ENCODE assay signal across 15 mouse cellular contexts in genomic region chr13:56449239-56450030, GRCm38 (mm10). TPM values are rescaled to one million over a fixed set of nuclear protein-coding genes. Genes with fewer than 3 reads are reported as not detected.
DNase-seq lines count a peak whose midpoint lies in the region; ATAC-seq lines count a peak whose summit lies in the region.
"Had no signal": no experiment of that assay in that cellular context is flagged by ENCODE, and none has a peak within 500 bp of the region (broad histone marks: within the 10 kb centered on the region; RNA-seq: fewer than 3 reads in every experiment).

No protein-coding gene starts in this region.

- no peak for ATAC-seq in neural tube, embryonic 15.5 days (ENCODE audit: low FRiP score)

- H3K9me3 ChIP-seq in neural tube, embryonic 15.5 days (replicated peaks): no peaks in the 10 kb centered on the region
- H3K9me3 ChIP-seq: embryonic facial prominence, embryonic 15.5 days; liver, embryonic 13.5 days had no signal

- H3K4me1 ChIP-seq in neural tube, embryonic 15.5 days: peaks cover 13% of the 10 kb centered on the region
- H3K4me1 ChIP-seq: liver, embryonic 13.5 days had no signal

- peak; percentile 23 for DNase-seq in heart, postnatal 4 days
- DNase-seq in heart, adult 18-20 months: no peak
- peak; percentile 81 for DNase-seq in retina, postnatal 1 day
- DNase-seq in retina, embryonic 14.5 days (ENCODE audit: low spot score): no peak
- peak; percentile 86 to 90 for DNase-seq in cerebellum, postnatal 14 days
- DNase-seq in spleen, postnatal 4 days (ENCODE audit: low spot score in 2 of 2): no peak
- DNase-seq in ovary, adult 18-20 months (ENCODE audit: low spot score): no peak
- DNase-seq: gastrocnemius, postnatal 14 days; liver, embryonic 13.5 days; thymus, postnatal 4 days had no signal

- H3K9ac ChIP-seq in neural tube, embryonic 15.5 days (replicated peaks): no peak overlapping the region
- H3K9ac ChIP-seq: embryonic facial prominence, embryonic 15.5 days; liver, embryonic 13.5 days had no signal

- H3K36me3 ChIP-seq in neural tube, embryonic 15.5 days: no peaks in the 10 kb centered on the region
- H3K36me3 ChIP-seq: embryonic facial prominence, embryonic 15.5 days; liver, embryonic 13.5 days had no signal

- no peak overlapping the region for H3K4me3 ChIP-seq in neural tube, embryonic 15.5 days (replicated peaks)
- H3K4me3 ChIP-seq: embryonic facial prominence, embryonic 15.5 days; liver, embryonic 13.5 days had no signal

- 0 out of 2 replicates have a peak overlapping the region, but pooled peaks have one; percentile 7 for H3K27ac ChIP-seq in neural tube, embryonic 15.5 days (replicated peaks)
- H3K27ac ChIP-seq: embryonic facial prominence, embryonic 15.5 days; liver, embryonic 13.5 days had no signal

- no peak overlapping the region for H3K4me2 ChIP-seq in neural tube, embryonic 15.5 days
- H3K4me2 ChIP-seq: embryonic facial prominence, embryonic 15.5 days; liver, embryonic 13.5 days had no signal

- H3K27me3 ChIP-seq in neural tube, embryonic 15.5 days (replicated peaks): no peaks in the 10 kb centered on the region
- H3K27me3 ChIP-seq: embryonic facial prominence, embryonic 15.5 days; liver, embryonic 13.5 days had no signal

- 50% methylated on average over 10 of the region's 10 CpGs for WGBS in neural tube, embryonic 15.5 days

RNA-seq across cellular contexts. Expression of gene Slc25a48, which starts 11.3 kb away (rescaled TPM):
- under 1 TPM in 1 of 2 experiments, not detected in 1; 0.07 TPM for total RNA-seq in heart, postnatal 4 days (2021)
- under 1 TPM; 0.07 to 0.15 TPM for total RNA-seq in heart, adult 18-20 months (2021)
- polyA plus RNA-seq in neural tube, embryonic 15.5 days (2015; fragmentation: Nextera tagmentation; extraction: Ambion mirVana): 0.05 and 0.06 TPM in 2 replicates
- total RNA-seq: monocyte, adult 5-6 weeks had no signal

RNA-seq across cellular contexts. Expression of gene Gm3045, which starts 23.0 kb away (rescaled TPM):
- total RNA-seq in heart, postnatal 4 days (2021): not detected
- total RNA-seq in heart, adult 18-20 months (2021): not detected
- polyA plus RNA-seq in neural tube, embryonic 15.5 days (2015; fragmentation: Nextera tagmentation; extraction: Ambion mirVana): not detected in 2 replicates
- total RNA-seq: adrenal gland, adult 18-20 months; gastrocnemius, postnatal 14 days; monocyte, adult 5-6 weeks had no signal
- polyA plus RNA-seq: large intestine, adult 2 months; liver, embryonic 13.5 days had no signal

RNA-seq across cellular contexts. Expression of gene Il9, which starts 32.6 kb away (rescaled TPM):
- total RNA-seq in heart, postnatal 4 days (2021): not detected
- total RNA-seq in heart, adult 18-20 months (2021): not detected
- polyA plus RNA-seq in neural tube, embryonic 15.5 days (2015; fragmentation: Nextera tagmentation; extraction: Ambion mirVana): not detected in 2 replicates
- total RNA-seq: adrenal gland, adult 18-20 months; gastrocnemius, postnatal 14 days; monocyte, adult 5-6 weeks had no signal
- polyA plus RNA-seq: embryonic facial prominence, embryonic 15.5 days; large intestine, adult 2 months; liver, embryonic 13.5 days had no signal

Comparison
In these comparisons a context has a peak if more than half of its experiments do, and no peak if none do; other contexts are left out.
1. DNase-seq: peak in heart, postnatal 4 days (single experiment), retina, postnatal 1 day (single experiment) and cerebellum, postnatal 14 days (2 of 2); none in heart, adult 18-20 months (0 of 2), retina, embryonic 14.5 days (single experiment), spleen, postnatal 4 days (0 of 2) and ovary, adult 18-20 months (single experiment).